Mouse (Mus musculus) liver, adult 2 months (tissue): Measurements from ENCODE around the gene Htra2.

Experiments used
- CTCF ChIP-seq: fragments of 200-500 bp; IDR thresholded peaks from 2 replicates; pipeline ENCODE4 v1.5.1; 2011; ENCODE audit warnings: low read depth, low read length, control low read depth
- POLR2A ChIP-seq: fragments of 200-500 bp; IDR thresholded peaks from 2 replicates; pipeline ENCODE4 v1.6.1; 2011; ENCODE audit warnings: low read length, control low read depth; ENCODE audit not compliant: insufficient read depth; ENCODE audit errors: extremely low read depth

GRCm38 (mm10) chr6:83013444-83013843 is 41.6 kb downstream of the Htra2 start:
- TF ChIP-seq CTCF (no peak), POLR2A (no peak)
